Mouse (Mus musculus) lung, postnatal 0 days (tissue): Measurements from ENCODE around the gene Smr2.

Experiments
- CTCF ChIP-seq: IDR thresholded peaks from 2 replicates; pipeline ENCODE4 v1.5.1; 2016; ENCODE audit warnings: antibody characterized with exemption, mild to moderate bottlenecking
- EP300 ChIP-seq: IDR thresholded peaks from 2 replicates; pipeline ENCODE4 v1.6.1; 2016; ENCODE audit warnings: antibody characterized with exemption, mild to moderate bottlenecking, control low read depth

GRCm38 (mm10) chr5:88153999-88154398 is 67.6 kb downstream of the Smr2 start, which contains the start of gene Gm11115:
- TF ChIP-seq CTCF (no peak), EP300 (no peak)
